Mouse (Mus musculus) limb, embryonic 11.5 days (tissue): ENCODE results near the gene Gm5089. TPM values are rescaled to one million over a fixed set of nuclear protein-coding genes. Genes with fewer than 3 reads are reported as not detected.

Experiments
- ATAC-seq: fragments of 200-750 bp; cut with Nextera tagmentation; 2 replicates; pipeline ENCODE4 v1.8.0; 2017; ENCODE audit warnings: low read depth; ENCODE audit not compliant: insufficient number of reproducible peaks, low FRiP score, low TSS enrichment
- DNase-seq: peaks from one replicate; pipeline ENCODE4 v3.0.0-alpha.2; 2015; ENCODE audit warnings: low spot score
- H3K27ac ChIP-seq: fragments of 300-500 bp; sonication (generic); replicated peaks from 2 replicates; pipeline ENCODE4 v1.5.1; 2014; ENCODE audit warnings: low read depth, mild to moderate bottlenecking, low read length
- H3K27me3 ChIP-seq: fragments of 300-500 bp; sonication (generic); 2 replicates; pipeline ENCODE4 v1.6.1; 2014; ENCODE audit warnings: mild to moderate bottlenecking, low read length, mixed read lengths; ENCODE audit not compliant: control insufficient read depth, insufficient read depth
- H3K36me3 ChIP-seq: fragments of 300-500 bp; sonication (generic); 2 replicates; pipeline ENCODE4 v1.6.1; 2014; ENCODE audit warnings: mild to moderate bottlenecking, low read length, moderate library complexity, mixed read lengths; ENCODE audit not compliant: control insufficient read depth, insufficient read depth
- H3K4me1 ChIP-seq: fragments of 300-500 bp; sonication (generic); 2 replicates; pipeline ENCODE4 v1.6.1; 2014; ENCODE audit warnings: low read length, mixed read lengths; ENCODE audit not compliant: control insufficient read depth, insufficient read depth
- H3K4me2 ChIP-seq: fragments of 300-500 bp; sonication (generic); 2 replicates; pipeline ENCODE4 v1.6.1; 2014; ENCODE audit warnings: low read depth, mild to moderate bottlenecking, moderate library complexity; ENCODE audit not compliant: severe bottlenecking
- H3K4me3 ChIP-seq: fragments of 300-500 bp; sonication (generic); 2 replicates; pipeline ENCODE4 v1.5.1; 2014; ENCODE audit warnings: low read depth, low read length
- H3K9ac ChIP-seq: fragments of 300-500 bp; sonication (generic); 2 replicates; pipeline ENCODE4 v1.6.1; 2014; ENCODE audit warnings: mild to moderate bottlenecking, low read length
- H3K9me3 ChIP-seq: fragments of 300-500 bp; sonication (generic); 2 replicates; pipeline ENCODE4 v1.6.1; 2016; ENCODE audit warnings: low read length; ENCODE audit not compliant: control insufficient read depth
- WGBS: fragments of 180-500 bp; shearing (Covaris S2); extraction: QIAGEN DNeasy Blood & Tissue Kit; methylation state at CpG from one replicate; pipeline ENCODE4 v1.1.7; 2014; 5-methylcytosine and 5-hydroxymethylcytosine counted together
- polyA plus RNA-seq: library from polyadenylated mRNA; unstranded; fragments of >200 nt; fragmentation: Nextera tagmentation; extraction: Ambion mirVana; gene quantifications from 2 replicates; pipeline ENCODE4 v1.2.1, GENCODE M21; 2014

Gene Gm5089
- polyA plus RNA-seq, 1 experiment from 2014 or later = 0.24 TPM

DNA sequence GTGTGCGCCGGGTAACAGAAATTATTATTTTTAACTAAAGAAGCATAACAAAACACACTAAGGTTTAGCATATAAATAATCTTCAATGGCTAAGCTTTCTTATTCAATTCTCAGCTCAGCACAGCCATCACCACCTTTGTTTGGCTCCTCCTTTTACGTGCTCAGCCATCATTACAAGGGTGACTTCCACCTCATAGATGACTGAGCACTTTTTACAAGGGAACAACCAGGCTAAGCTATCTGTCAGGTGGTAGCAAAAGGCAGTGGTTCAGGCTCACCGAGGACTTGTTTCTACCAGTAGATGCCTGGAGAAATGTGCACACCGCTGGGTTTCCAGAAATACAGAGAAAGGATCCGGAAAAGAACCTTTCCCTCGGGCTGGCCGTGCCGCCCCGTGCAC lies 16.9 kb downstream of the Gm5089 start:
- H3K4me3 ChIP-seq = no peak overlapping the region
- H3K9me3 ChIP-seq = no peaks in the 10 kb centered on the region
- no peak overlapping the region for H3K9ac ChIP-seq
- no peak overlapping the region for H3K4me2 ChIP-seq
- H3K36me3 ChIP-seq = no peaks in the 10 kb centered on the region
- H3K4me1 ChIP-seq = 0 out of 2 replicates have a peak, but pooled peaks cover 3% of the 10 kb centered on the region
- no peaks in the 10 kb centered on the region for H3K27me3 ChIP-seq
- H3K27ac ChIP-seq = no peak overlapping the region
- no peak for ATAC-seq
- WGBS = 88% methylated on average over 10 of the region's 10 CpGs
- no peak for DNase-seq

GRCm38 (mm10) chr14:122432558-122432957 lies 18.4 kb downstream of the Gm5089 start:
- no peaks in the 10 kb centered on the region for H3K27me3 ChIP-seq
- no peaks in the 10 kb centered on the region for H3K9me3 ChIP-seq
- DNase-seq (no peak), ATAC-seq (no peak)
- 79% methylated on average over 3 of the region's 3 CpGs for WGBS
- H3K4me3 ChIP-seq = no peak overlapping the region
- H3K36me3 ChIP-seq = no peaks in the 10 kb centered on the region
- H3K4me2 ChIP-seq = no peak overlapping the region
- no peak overlapping the region for H3K27ac ChIP-seq
- H3K4me1 ChIP-seq = 0 out of 2 replicates have a peak, but pooled peaks cover 3% of the 10 kb centered on the region
- H3K9ac ChIP-seq = no peak overlapping the region

- no peak for ATAC-seq
- H3K27me3 ChIP-seq = no peaks in the 10 kb centered on the region
- H3K36me3 ChIP-seq = no peaks in the 10 kb centered on the region
- no peak overlapping the region for H3K9ac ChIP-seq
- no peaks in the 10 kb centered on the region for H3K9me3 ChIP-seq
- no peak overlapping the region for H3K4me3 ChIP-seq
- H3K4me1 ChIP-seq = no peaks in the 10 kb centered on the region
- WGBS = 92% methylated on average over 3 of the region's 3 CpGs
- DNase-seq = no peak
- no peak overlapping the region for H3K27ac ChIP-seq
- no peak overlapping the region for H3K4me2 ChIP-seq
Measured at GRCm38 (mm10) chr14:122427654-122428053, 23.3 kb downstream of the Gm5089 start.

GRCm38 (mm10) chr14:122427204-122427560 lies 23.7 kb downstream of the Gm5089 start:
- ATAC-seq = no peak
- Histone ChIP-seq H3K27me3 (no peaks in the 10 kb centered on the region), H3K27ac (no peak overlapping the region)

GRCm38 (mm10) chr14:122426529-122427203 lies 24.2 kb downstream of the Gm5089 start:
- Histone ChIP-seq H3K4me2 (no peak overlapping the region), H3K36me3 (no peaks in the 10 kb centered on the region), H3K27ac (no peak overlapping the region), H3K27me3 (no peaks in the 10 kb centered on the region), H3K9me3 (no peaks in the 10 kb centered on the region), H3K4me3 (no peak overlapping the region), H3K4me1 (no peaks in the 10 kb centered on the region), H3K9ac (no peak overlapping the region)
- WGBS = 66% methylated on average over 10 of the region's 10 CpGs
- ATAC-seq (no peak), DNase-seq (no peak)

More at GRCm38 (mm10) chr14:122427204-122427560, 23.7 kb downstream of the Gm5089 start:
- Histone ChIP-seq H3K36me3 (no peaks in the 10 kb centered on the region), H3K9me3 (no peaks in the 10 kb centered on the region), H3K9ac (no peak overlapping the region), H3K4me2 (no peak overlapping the region), H3K4me3 (no peak overlapping the region), H3K4me1 (no peaks in the 10 kb centered on the region)
- 55% methylated on average over 8 of the region's 8 CpGs for WGBS
- no peak for DNase-seq

DNA sequence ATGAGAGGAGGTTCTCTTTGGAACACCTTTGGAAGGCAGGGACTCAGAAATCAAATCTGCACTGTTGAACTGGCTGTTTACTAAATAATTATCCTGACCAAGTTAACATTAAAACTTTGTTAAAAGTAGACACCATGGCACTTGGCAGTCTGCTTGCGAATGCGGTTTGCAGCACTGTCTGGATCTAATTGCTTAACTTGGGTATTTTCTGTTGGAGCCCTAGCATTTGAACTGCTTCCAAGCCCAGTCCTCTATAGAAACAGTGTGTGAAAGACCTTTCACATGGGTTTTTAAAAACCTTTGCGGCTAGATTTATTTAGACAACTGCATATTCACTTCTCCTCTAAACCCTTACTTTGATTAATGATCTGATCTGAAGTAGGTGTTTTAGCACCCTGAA lies 26.5 kb downstream of the Gm5089 start:
- 92% methylated on average over 3 of the region's 3 CpGs for WGBS
- Histone ChIP-seq H3K9ac (no peak overlapping the region), H3K36me3 (no peaks in the 10 kb centered on the region), H3K27ac (no peak overlapping the region), H3K4me3 (no peak overlapping the region), H3K4me1 (no peaks in the 10 kb centered on the region), H3K27me3 (no peaks in the 10 kb centered on the region), H3K4me2 (no peak overlapping the region), H3K9me3 (no peaks in the 10 kb centered on the region)
- ATAC-seq (no peak), DNase-seq (no peak)

DNA sequence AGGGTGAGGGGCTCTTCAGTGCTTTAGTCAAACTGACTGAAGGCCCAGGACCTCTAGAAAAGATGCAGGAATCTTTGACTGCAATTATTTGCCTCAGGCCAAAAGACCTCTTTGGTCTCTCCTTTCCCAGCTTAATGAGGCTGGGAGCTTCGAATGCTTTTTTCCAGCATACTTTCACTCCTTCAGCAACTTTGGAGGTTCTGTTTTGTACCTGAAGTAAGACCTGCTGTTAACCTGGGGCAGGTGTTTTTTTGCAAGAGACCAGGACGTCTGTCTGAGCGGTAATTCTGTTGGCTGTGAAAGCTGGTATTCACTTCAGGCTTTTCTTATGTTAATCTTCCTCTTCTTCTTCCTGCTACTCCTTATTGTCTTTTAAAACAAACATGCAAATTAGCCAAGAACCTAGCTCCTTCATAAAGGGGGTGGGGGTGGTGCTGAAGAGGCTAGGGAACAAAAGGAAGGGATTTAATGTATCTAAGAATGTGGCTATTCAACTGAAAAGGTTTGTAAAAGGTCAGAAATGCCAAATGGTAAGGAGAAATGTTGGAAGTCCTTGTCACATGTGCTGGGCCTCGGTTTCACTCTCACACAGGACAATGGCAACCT lies 34.6 kb downstream of the Gm5089 start:
- DNase-seq = no peak
- no peak overlapping the region; the same call in 1 of the 2 replicates for H3K9ac ChIP-seq
- WGBS = 23% methylated on average over 4 of the region's 4 CpGs
- no peak for ATAC-seq
- H3K27ac ChIP-seq = no peak overlapping the region
- H3K27me3 ChIP-seq = no peaks in the 10 kb centered on the region
- H3K36me3 ChIP-seq = no peaks in the 10 kb centered on the region
- H3K9me3 ChIP-seq = no peaks in the 10 kb centered on the region
- no peaks in the 10 kb centered on the region for H3K4me1 ChIP-seq
- H3K4me3 ChIP-seq = no peak overlapping the region
- no peak overlapping the region for H3K4me2 ChIP-seq

- no peaks in the 10 kb centered on the region for H3K4me1 ChIP-seq
- 95% methylated on average over 2 of the region's 2 CpGs for WGBS
- H3K9ac ChIP-seq = no peak overlapping the region
- no peak overlapping the region for H3K4me3 ChIP-seq
- ATAC-seq (no peak), DNase-seq (no peak)
- H3K27me3 ChIP-seq = no peaks in the 10 kb centered on the region
- H3K27ac ChIP-seq = no peak overlapping the region
- H3K36me3 ChIP-seq = no peaks in the 10 kb centered on the region
- no peaks in the 10 kb centered on the region for H3K9me3 ChIP-seq
- H3K4me2 ChIP-seq = no peak overlapping the region
Measured at GRCm38 (mm10) chr14:122414786-122415185, 36.1 kb downstream of the Gm5089 start.
